Mouse (Mus musculus) neural tube, embryonic 14.5 days (tissue): Measurements from ENCODE around the gene Katnb1. TPM values are rescaled to one million over a fixed set of nuclear protein-coding genes. Genes with fewer than 3 reads are reported as not detected.

Source experiments
- ATAC-seq: fragments of 200-750 bp; cut with Nextera tagmentation; 2 replicates; pipeline ENCODE4 v1.8.0; 2017; ENCODE audit warnings: low read depth, mild to moderate bottlenecking, moderate TSS enrichment, moderate library complexity
- H3K27ac ChIP-seq: fragments of 300-500 bp; sonication (generic); 2 replicates; pipeline ENCODE4 v1.5.1; 2014; ENCODE audit warnings: low read depth, mild to moderate bottlenecking, control low read depth, low read length, moderate library complexity, mixed read lengths
- H3K27me3 ChIP-seq: fragments of 300-500 bp; sonication (generic); 2 replicates; pipeline ENCODE4 v1.6.1; 2014; ENCODE audit warnings: low read length; ENCODE audit not compliant: control insufficient read depth, insufficient read depth
- H3K36me3 ChIP-seq: fragments of 300-500 bp; sonication (generic); 2 replicates; pipeline ENCODE4 v1.6.1; 2014; ENCODE audit warnings: low read length, mixed read lengths; ENCODE audit not compliant: control insufficient read depth, insufficient read depth
- H3K4me1 ChIP-seq: fragments of 300-500 bp; sonication (generic); 2 replicates; pipeline ENCODE4 v1.6.1; 2014; ENCODE audit warnings: low read length; ENCODE audit not compliant: control insufficient read depth, insufficient read depth
- H3K4me2 ChIP-seq: fragments of 300-500 bp; sonication (generic); 2 replicates; pipeline ENCODE4 v1.6.1; 2014; ENCODE audit warnings: mild to moderate bottlenecking, low read depth, low read length, control low read depth
- H3K4me3 ChIP-seq: fragments of 300-500 bp; sonication (generic); 2 replicates; pipeline ENCODE4 v1.5.1; 2014; ENCODE audit warnings: low read depth, low read length, control low read depth, mixed read lengths
- H3K9ac ChIP-seq: fragments of 300-500 bp; sonication (generic); replicated peaks from 2 replicates; pipeline ENCODE4 v1.6.1; 2014; ENCODE audit warnings: low read depth, mild to moderate bottlenecking, control low read depth, low read length, mixed read lengths
- H3K9me3 ChIP-seq: fragments of 300-500 bp; sonication (generic); 2 replicates; pipeline ENCODE4 v1.6.1; 2016; ENCODE audit warnings: low read length; ENCODE audit not compliant: control insufficient read depth
- WGBS: fragments of 180-500 bp; shearing (Covaris S2); extraction: QIAGEN DNeasy Blood & Tissue Kit; methylation state at CpG from one replicate; pipeline ENCODE4 v1.1.7; 2014; 5-methylcytosine and 5-hydroxymethylcytosine counted together
- polyA plus RNA-seq: library from polyadenylated mRNA; unstranded; fragments of >200 nt; fragmentation: Nextera tagmentation; extraction: Ambion mirVana; gene quantifications from 2 replicates; pipeline ENCODE4 v1.2.1, GENCODE M21; 2014

The Katnb1 gene
- polyA plus RNA-seq, 1 experiment from 2014 or later, result 44.3 TPM

DNA sequence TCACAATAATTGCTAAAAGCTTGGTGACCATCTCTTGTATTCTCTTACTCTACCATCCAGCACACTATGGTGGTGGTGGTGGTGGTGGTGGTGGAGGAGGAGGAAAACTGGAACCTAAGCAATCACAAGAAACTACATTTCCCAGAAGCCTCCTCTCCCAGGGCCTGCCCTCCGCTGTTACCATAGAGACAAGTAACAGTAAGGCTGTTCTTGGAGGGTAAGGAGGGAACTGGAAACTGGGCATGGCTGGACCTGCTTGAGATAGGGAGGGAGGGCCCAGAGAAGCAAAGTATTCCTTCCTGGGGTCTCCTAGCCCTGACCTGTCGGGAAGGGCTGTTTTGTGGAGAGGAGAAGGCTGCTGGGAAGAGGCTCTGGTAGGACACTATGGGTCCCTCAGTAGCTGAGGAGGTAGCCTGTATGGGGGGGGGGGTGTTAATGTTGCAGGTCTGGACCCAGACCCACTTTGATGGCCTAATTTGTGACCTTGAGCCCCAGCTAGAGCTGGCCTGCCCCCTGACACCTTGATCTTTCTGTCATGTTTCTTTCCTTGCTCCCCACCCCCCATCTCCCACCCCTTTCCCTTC, 26.0 kb upstream of the Katnb1 start, which contains the start of gene Drc7:
Drc7 (plus strand) TSS at position 177 of the 584 bp plus-strand sequence.
- H3K27me3 ChIP-seq, result no peaks in the 10 kb centered on the region
- H3K4me3 ChIP-seq, result no peak within 1 kb of the TSS
- H3K4me2 ChIP-seq, result no peak within 1 kb of the TSS
- H3K36me3 ChIP-seq, result no peaks in the 10 kb centered on the region
- no peaks in the 10 kb centered on the region for H3K4me1 ChIP-seq
- H3K9ac ChIP-seq, result no peak within 1 kb of the TSS
- no peak within 1 kb of the TSS for H3K27ac ChIP-seq
- peak; percentile 82 for ATAC-seq
- 23% methylated on average over 2 of the region's 2 CpGs for WGBS
- no peaks in the 10 kb centered on the region for H3K9me3 ChIP-seq

DNA sequence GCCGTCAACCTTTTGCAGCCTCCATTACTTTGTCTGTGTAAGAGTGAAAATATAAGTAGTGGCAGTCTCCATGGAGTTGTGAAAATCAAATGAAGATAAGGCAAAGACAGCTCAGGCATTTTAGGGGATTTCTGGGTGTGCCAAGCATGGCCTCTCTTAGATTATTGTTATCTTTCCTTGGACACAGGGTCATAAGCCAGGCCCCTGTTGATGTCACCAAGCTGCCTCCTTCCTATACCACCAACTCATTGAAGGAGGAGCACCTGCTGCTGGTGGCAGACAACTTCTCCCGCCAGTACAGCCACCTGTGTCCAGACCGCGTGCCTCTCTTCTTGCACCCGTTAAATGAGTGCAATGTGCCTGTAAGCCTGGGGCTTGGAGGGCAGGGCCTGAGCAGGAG, 24.6 kb upstream of the Katnb1 start:
- no peak overlapping the region for H3K4me2 ChIP-seq
- ATAC-seq, result no peak
- H3K4me3 ChIP-seq, result no peak overlapping the region
- H3K9me3 ChIP-seq, result no peaks in the 10 kb centered on the region
- WGBS, result 88% methylated on average over 5 of the region's 5 CpGs
- no peak overlapping the region for H3K27ac ChIP-seq
- no peaks in the 10 kb centered on the region for H3K36me3 ChIP-seq
- H3K9ac ChIP-seq, result no peak overlapping the region
- no peaks in the 10 kb centered on the region for H3K4me1 ChIP-seq
- H3K27me3 ChIP-seq, result no peaks in the 10 kb centered on the region

DNA sequence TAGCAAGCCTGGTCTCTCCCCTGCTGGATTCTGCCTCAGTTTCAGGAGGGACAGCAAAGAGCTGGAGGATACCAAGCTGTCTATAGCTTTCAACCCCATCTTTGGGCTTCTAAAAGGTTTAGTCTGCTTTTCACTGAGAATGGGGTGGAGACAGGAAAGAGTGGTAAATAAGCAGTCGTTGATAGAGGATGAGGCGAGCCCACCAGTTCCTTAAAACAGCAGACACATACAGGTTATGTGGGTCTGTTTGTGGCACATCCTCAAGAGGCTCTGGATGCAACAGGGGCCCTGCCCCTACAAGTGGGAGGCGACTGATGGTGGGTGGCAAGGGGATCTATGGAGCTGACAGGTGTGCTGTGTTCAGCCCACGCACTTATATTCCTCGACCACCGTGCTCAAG, 22.3 kb upstream of the Katnb1 start:
- no peak overlapping the region for H3K27ac ChIP-seq
- H3K4me1 ChIP-seq, result no peaks in the 10 kb centered on the region
- H3K36me3 ChIP-seq, result no peaks in the 10 kb centered on the region
- 90% methylated on average over 6 of the region's 6 CpGs for WGBS
- no peak overlapping the region for H3K4me3 ChIP-seq
- ATAC-seq, result no peak
- no peaks in the 10 kb centered on the region for H3K27me3 ChIP-seq
- no peak overlapping the region for H3K4me2 ChIP-seq
- no peak overlapping the region for H3K9ac ChIP-seq
- H3K9me3 ChIP-seq, result no peaks in the 10 kb centered on the region

DNA sequence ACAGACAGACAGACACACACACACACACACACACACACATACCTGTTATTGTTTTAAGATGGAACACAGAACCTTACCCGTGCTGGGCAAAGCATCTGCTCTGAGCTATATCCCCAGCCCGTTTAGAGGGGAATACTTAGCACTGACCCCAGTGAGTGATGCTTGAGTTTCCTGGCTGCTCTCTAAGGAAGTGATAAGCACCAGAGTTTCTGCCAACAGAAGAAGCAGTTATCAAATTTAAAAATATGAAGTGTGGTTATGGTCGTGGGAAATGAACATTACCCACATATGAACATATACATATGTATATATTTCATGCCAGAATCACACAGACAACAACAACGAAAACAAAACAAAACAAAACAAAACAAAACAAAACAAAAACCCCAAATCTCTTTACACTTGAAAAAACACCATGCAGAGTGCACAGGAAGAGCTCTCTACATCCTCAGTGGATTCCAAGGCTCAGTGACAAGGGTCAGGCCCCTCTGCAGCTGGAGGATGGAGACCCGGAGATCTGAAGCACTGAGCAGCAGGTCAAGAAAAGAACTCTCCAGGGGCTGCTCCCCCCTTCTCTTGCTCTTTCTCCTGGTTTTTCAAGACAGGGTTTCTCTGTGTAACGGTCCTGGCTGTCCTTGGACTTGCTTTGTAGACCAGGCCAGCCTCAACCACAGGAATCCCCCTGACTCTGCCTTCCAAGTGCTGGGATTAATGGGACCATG, 21.0 kb upstream of the Katnb1 start:
- Histone ChIP-seq H3K27ac (no peak overlapping the region), H3K4me1 (no peaks in the 10 kb centered on the region), H3K9me3 (no peaks in the 10 kb centered on the region), H3K4me3 (no peak overlapping the region), H3K27me3 (no peaks in the 10 kb centered on the region), H3K36me3 (no peaks in the 10 kb centered on the region), H3K9ac (no peak overlapping the region), H3K4me2 (no peak overlapping the region)
- WGBS, result 69% methylated on average over 6 of the region's 6 CpGs
- ATAC-seq, result no peak

DNA sequence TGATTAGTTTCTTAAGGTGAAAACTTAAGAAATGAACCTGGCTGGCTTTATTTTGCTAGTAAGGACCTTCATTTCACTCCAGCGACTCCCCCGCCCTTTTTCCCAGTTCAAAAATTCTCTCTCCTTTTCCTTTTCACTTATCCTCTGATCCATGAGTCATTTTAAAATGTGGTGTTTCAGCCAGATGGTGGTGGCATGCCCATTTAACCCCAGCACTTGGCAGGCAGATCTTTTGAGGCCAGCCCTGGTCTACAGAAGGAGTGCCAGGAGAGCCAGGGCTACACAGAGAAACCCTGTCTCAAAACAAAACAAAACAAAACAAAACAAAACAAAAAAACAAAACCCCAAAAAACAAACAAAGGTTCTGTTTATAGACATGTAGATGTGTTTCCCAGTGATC, 16.5 kb upstream of the Katnb1 start:
- no peak overlapping the region for H3K4me2 ChIP-seq
- ATAC-seq, result no peak
- 91% methylated on average over 2 of the region's 2 CpGs for WGBS
- H3K36me3 ChIP-seq, result no peaks in the 10 kb centered on the region
- H3K9ac ChIP-seq, result no peak overlapping the region
- no peaks in the 10 kb centered on the region for H3K27me3 ChIP-seq
- H3K4me1 ChIP-seq, result no peaks in the 10 kb centered on the region
- no peaks in the 10 kb centered on the region for H3K9me3 ChIP-seq
- no peak overlapping the region for H3K4me3 ChIP-seq
- H3K27ac ChIP-seq, result no peak overlapping the region

DNA sequence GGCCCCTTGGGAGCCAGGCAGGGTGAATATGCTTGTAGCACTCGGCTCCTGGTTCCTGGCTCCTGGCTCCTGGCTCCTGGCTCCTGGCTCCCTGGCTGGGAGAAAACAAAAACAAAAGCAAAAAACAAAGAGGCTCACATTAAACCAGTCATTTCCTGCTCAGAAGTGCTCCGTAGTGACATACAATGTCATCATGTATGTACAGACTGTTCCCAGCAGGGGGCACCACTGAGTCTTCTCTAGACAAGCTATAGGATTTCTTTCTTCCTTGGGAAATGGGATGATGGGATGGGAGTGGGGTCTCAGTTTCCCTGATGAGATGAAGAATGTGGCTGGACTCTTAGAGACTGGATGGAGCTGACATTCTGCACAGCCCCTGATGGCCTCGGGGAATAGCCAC, 13.4 kb upstream of the Katnb1 start:
- Histone ChIP-seq H3K9me3 (no peaks in the 10 kb centered on the region), H3K27me3 (no peaks in the 10 kb centered on the region), H3K4me1 (no peaks in the 10 kb centered on the region), H3K27ac (no peak overlapping the region), H3K36me3 (no peaks in the 10 kb centered on the region), H3K4me3 (no peak overlapping the region), H3K4me2 (no peak overlapping the region), H3K9ac (no peak overlapping the region)
- ATAC-seq, result no peak
- 43% methylated on average over 3 of the region's 3 CpGs for WGBS

DNA sequence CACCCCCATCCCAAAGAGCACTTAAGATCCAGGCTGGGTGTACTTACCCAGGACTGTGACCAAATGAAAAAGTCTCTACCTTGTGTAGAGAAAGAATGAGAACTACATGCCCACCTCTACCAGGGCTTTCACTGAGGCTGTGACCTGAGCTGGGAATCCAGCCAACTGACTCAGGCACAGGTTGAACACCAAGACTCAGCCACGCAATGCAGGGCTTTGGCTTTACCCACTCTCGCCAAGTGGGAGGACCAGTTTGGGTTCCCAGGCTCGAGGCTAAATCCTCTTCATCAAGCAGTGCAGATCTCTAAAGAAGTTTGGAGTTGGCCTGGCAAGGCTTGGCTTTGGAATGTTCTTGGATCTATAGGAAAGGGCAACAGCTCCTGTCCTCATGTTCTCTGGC, 5.5 kb upstream of the Katnb1 start:
- Histone ChIP-seq H3K9ac (no peak overlapping the region), H3K4me2 (no peak overlapping the region), H3K4me3 (no peak overlapping the region), H3K27ac (no peak overlapping the region), H3K27me3 (no peaks in the 10 kb centered on the region), H3K4me1 (no peaks in the 10 kb centered on the region), H3K36me3 (no peaks in the 10 kb centered on the region), H3K9me3 (no peaks in the 10 kb centered on the region)
- WGBS, result 78% methylated on average over 3 of the region's 3 CpGs
- ATAC-seq, result no peak

DNA sequence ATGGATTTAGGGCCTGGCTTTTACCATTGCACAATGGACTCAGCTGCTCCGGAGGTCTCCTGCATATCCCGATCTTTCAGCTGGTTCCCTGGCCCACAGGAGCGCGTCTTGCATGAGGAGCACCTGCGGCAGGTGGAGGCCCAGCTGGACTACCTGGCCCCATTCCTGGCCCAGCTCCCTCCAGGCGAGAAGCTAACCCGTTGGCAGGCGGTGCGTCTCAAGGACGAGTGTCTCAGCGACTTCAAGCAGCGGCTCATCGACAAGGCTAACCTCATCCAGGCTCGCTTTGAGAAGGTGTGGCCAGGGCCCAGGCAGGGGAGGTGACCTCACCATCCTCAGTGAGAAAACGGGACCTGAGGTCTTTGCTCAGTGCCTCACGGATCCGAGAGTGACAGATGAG, 4.8 kb upstream of the Katnb1 start:
- 90% methylated on average over 17 of the region's 17 CpGs for WGBS
- Histone ChIP-seq H3K4me1 (no peaks in the 10 kb centered on the region), H3K9ac (no peak overlapping the region), H3K36me3 (no peaks in the 10 kb centered on the region), H3K4me3 (no peak overlapping the region), H3K4me2 (no peak overlapping the region), H3K9me3 (no peaks in the 10 kb centered on the region), H3K27ac (no peak overlapping the region), H3K27me3 (no peaks in the 10 kb centered on the region)
- ATAC-seq, result no peak

DNA sequence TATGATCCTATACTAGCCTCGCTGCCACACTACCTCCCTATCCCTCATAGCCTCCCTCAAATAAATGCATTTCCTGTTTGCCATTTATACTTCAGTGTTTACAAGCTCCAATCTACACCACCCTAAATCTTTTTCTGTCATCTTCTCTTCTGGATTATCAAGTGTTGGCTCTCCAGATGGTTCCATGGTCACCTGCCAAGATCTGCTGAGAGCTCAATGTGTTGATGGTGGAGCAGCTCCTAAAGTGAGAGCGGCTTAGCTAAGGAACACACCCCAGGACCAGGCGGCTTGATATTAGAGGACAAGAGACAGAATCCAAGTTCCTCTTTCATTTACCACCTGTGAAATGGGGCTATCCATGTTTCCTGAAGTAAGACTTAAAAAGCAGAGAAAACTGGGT, 2.9 kb upstream of the Katnb1 start:
- ATAC-seq, result no peak
- H3K4me1 ChIP-seq, result peaks cover 10% of the 10 kb centered on the region
- no peak overlapping the region for H3K4me3 ChIP-seq
- H3K4me2 ChIP-seq, result no peak overlapping the region
- no peak overlapping the region for H3K27ac ChIP-seq
- no peaks in the 10 kb centered on the region for H3K27me3 ChIP-seq
- 78% methylated on average over 3 of the region's 3 CpGs for WGBS
- H3K36me3 ChIP-seq, result peaks cover 3% of the 10 kb centered on the region; the same call in 1 of the 2 replicates
- no peak overlapping the region for H3K9ac ChIP-seq
- no peaks in the 10 kb centered on the region for H3K9me3 ChIP-seq
